Mouse (Mus musculus) kidney, embryonic 14.5 days (tissue): ENCODE data around the gene Cgref1. TPM values are rescaled to one million over a fixed set of nuclear protein-coding genes. Genes with fewer than 3 reads are reported as not detected.

Experiments used
- ATAC-seq: fragments of 200-750 bp; cut with Nextera tagmentation; 2 replicates; pipeline ENCODE4 v1.8.0; 2017; ENCODE audit warnings: moderate number of reproducible peaks, mild to moderate bottlenecking, moderate TSS enrichment, moderate library complexity; ENCODE audit not compliant: low FRiP score, low TSS enrichment
- H3K27ac ChIP-seq: fragments of 300-500 bp; sonication (generic); 2 replicates; pipeline ENCODE4 v1.5.1; 2014; ENCODE audit warnings: low read depth, mild to moderate bottlenecking, low read length, moderate library complexity, mixed read lengths
- H3K27me3 ChIP-seq: fragments of 300-500 bp; sonication (generic); 2 replicates; pipeline ENCODE4 v1.6.1; 2014; ENCODE audit warnings: mild to moderate bottlenecking, low read length; ENCODE audit not compliant: control insufficient read depth, insufficient read depth
- H3K36me3 ChIP-seq: fragments of 300-500 bp; sonication (generic); 2 replicates; pipeline ENCODE4 v1.6.1; 2014; ENCODE audit warnings: low read length, mixed read lengths; ENCODE audit not compliant: control insufficient read depth, insufficient read depth
- H3K4me1 ChIP-seq: fragments of 300-500 bp; sonication (generic); 2 replicates; pipeline ENCODE4 v1.6.1; 2014; ENCODE audit warnings: low read length, mixed read lengths; ENCODE audit not compliant: control insufficient read depth, insufficient read depth
- H3K4me2 ChIP-seq: fragments of 300-500 bp; sonication (generic); replicated peaks from 2 replicates; pipeline ENCODE4 v1.6.1; 2014; ENCODE audit warnings: low read depth, mild to moderate bottlenecking, low read length
- H3K4me3 ChIP-seq: fragments of 300-500 bp; sonication (generic); 2 replicates; pipeline ENCODE4 v1.5.1; 2014; ENCODE audit warnings: mild to moderate bottlenecking, low read length
- H3K9ac ChIP-seq: fragments of 300-500 bp; sonication (generic); 2 replicates; pipeline ENCODE4 v1.6.1; 2014; ENCODE audit warnings: low read depth, mild to moderate bottlenecking, low read length, moderate library complexity
- H3K9me3 ChIP-seq: fragments of 300-500 bp; sonication (generic); 2 replicates; pipeline ENCODE4 v1.6.1; 2016; ENCODE audit warnings: low read length; ENCODE audit not compliant: control insufficient read depth
- WGBS: fragments of 180-500 bp; shearing (Covaris S2); extraction: QIAGEN DNeasy Blood & Tissue Kit; methylation state at CpG from one replicate; pipeline ENCODE4 v1.1.7; 2014; 5-methylcytosine and 5-hydroxymethylcytosine counted together
- polyA plus RNA-seq: library from polyadenylated mRNA; unstranded; fragments of >200 nt; fragmentation: Nextera tagmentation; extraction: Ambion mirVana; gene quantifications from 2 replicates; pipeline ENCODE4 v1.2.1, GENCODE M21; 2014

Gene Cgref1
- polyA plus RNA-seq, 1 experiment from 2014 or later: 10.4 TPM

GRCm38 (mm10) chr5:30909300-30909659 is 36.1 kb downstream of the Cgref1 start:
- 18% methylated on average over 7 of the region's 7 CpGs for WGBS
- no peak for ATAC-seq
- no peaks in the 10 kb centered on the region for H3K27me3 ChIP-seq
- H3K4me2 ChIP-seq: peak overlapping the region; percentile 94; the same call in 1 of the 2 replicates
- no peaks in the 10 kb centered on the region for H3K9me3 ChIP-seq
- H3K9ac ChIP-seq: peak overlapping the region; percentile 86; the same call in 1 of the 2 replicates
- no peak overlapping the region for H3K4me3 ChIP-seq
- H3K36me3 ChIP-seq: peaks cover 20% of the 10 kb centered on the region
- peak overlapping the region; percentile 98 for H3K27ac ChIP-seq
- peaks cover 68% of the 10 kb centered on the region for H3K4me1 ChIP-seq

GRCm38 (mm10) chr5:30908426-30909299 is 36.7 kb downstream of the Cgref1 start:
- H3K27ac ChIP-seq: peak overlapping the region; percentile 98

GRCm38 (mm10) chr5:30907413-30908059 is 37.9 kb downstream of the Cgref1 start, which contains the start of gene Ost4:
Gene Ost4 (minus strand): TSS chr5:30907788.
- peaks cover 34% of the 10 kb centered on the region for H3K36me3 ChIP-seq
- peak within 1 kb of the TSS; percentile 75 for H3K4me3 ChIP-seq
- H3K9me3 ChIP-seq: no peaks in the 10 kb centered on the region
- H3K9ac ChIP-seq: peak within 1 kb of the TSS; percentile 86
- H3K27ac ChIP-seq: peak within 1 kb of the TSS; percentile 98
- ATAC-seq: peak; percentile 92
- WGBS: under 1% methylated on average over 53 of the region's 58 CpGs
- H3K4me1 ChIP-seq: peaks cover 54% of the 10 kb centered on the region
- peak within 1 kb of the TSS; percentile 94 for H3K4me2 ChIP-seq
- no peaks in the 10 kb centered on the region for H3K27me3 ChIP-seq

More at GRCm38 (mm10) chr5:30908426-30909299, 36.7 kb downstream of the Cgref1 start:
- Histone ChIP-seq H3K4me3 (peak overlapping the region; percentile 75), H3K27me3 (no peaks in the 10 kb centered on the region), H3K9me3 (no peaks in the 10 kb centered on the region), H3K36me3 (peaks cover 26% of the 10 kb centered on the region), H3K9ac (peak overlapping the region; percentile 86), H3K4me1 (peaks cover 62% of the 10 kb centered on the region), H3K4me2 (peak overlapping the region; percentile 94)
- 29% methylated on average over 13 of the region's 13 CpGs for WGBS
- peak; percentile 14; the same call in 1 of the 2 replicates for ATAC-seq

- Histone ChIP-seq H3K9ac (no peak overlapping the region), H3K4me1 (peaks cover 17% of the 10 kb centered on the region), H3K36me3 (peaks cover 76% of the 10 kb centered on the region), H3K27ac (no peak overlapping the region), H3K9me3 (no peaks in the 10 kb centered on the region), H3K4me2 (no peak overlapping the region), H3K4me3 (no peak overlapping the region), H3K27me3 (no peaks in the 10 kb centered on the region)
- no peak for ATAC-seq
- 88% methylated on average over 5 of the region's 5 CpGs for WGBS
Measured at GRCm38 (mm10) chr5:30901860-30902259, 43.5 kb downstream of the Cgref1 start.

GRCm38 (mm10) chr5:30890375-30890774 is 55.0 kb downstream of the Cgref1 start:
- no peaks in the 10 kb centered on the region for H3K27me3 ChIP-seq
- peak overlapping the region; percentile 96; the same call in 1 of the 2 replicates for H3K27ac ChIP-seq
- H3K4me3 ChIP-seq: peak overlapping the region; percentile 80
- peaks cover 14% of the 10 kb centered on the region for H3K4me1 ChIP-seq
- no peaks in the 10 kb centered on the region for H3K9me3 ChIP-seq
- H3K4me2 ChIP-seq: peak overlapping the region; percentile 90
- ATAC-seq: no peak
- WGBS: 63% methylated on average over 7 of the region's 7 CpGs
- peak overlapping the region; percentile 84; the same call in 1 of the 2 replicates for H3K9ac ChIP-seq
- peaks cover 42% of the 10 kb centered on the region for H3K36me3 ChIP-seq

- under 1% methylated on average over 28 of the region's 42 CpGs for WGBS
- H3K4me1 ChIP-seq: peaks cover 14% of the 10 kb centered on the region
Measured at GRCm38 (mm10) chr5:30889088-30889754, 56.2 kb downstream of the Cgref1 start.

GRCm38 (mm10) chr5:30888337-30889087 is 56.9 kb downstream of the Cgref1 start, which contains the start of gene Agbl5:
Gene Agbl5 (plus strand): TSS chr5:30888694.
- Histone ChIP-seq H3K4me2 (peak within 1 kb of the TSS; percentile 90), H3K36me3 (peaks cover 23% of the 10 kb centered on the region), H3K9ac (peak within 1 kb of the TSS; percentile 84), H3K4me1 (peaks cover 14% of the 10 kb centered on the region), H3K27me3 (no peaks in the 10 kb centered on the region), H3K27ac (peak within 1 kb of the TSS; percentile 96), H3K4me3 (peak within 1 kb of the TSS; percentile 80), H3K9me3 (no peaks in the 10 kb centered on the region)
- WGBS: under 1% methylated on average over 41 of the region's 42 CpGs
- ATAC-seq: peak; percentile 94

More at GRCm38 (mm10) chr5:30889088-30889754, 56.2 kb downstream of the Cgref1 start:
- peak overlapping the region; percentile 80 for H3K4me3 ChIP-seq
- no peaks in the 10 kb centered on the region for H3K27me3 ChIP-seq
- ATAC-seq: peak; percentile 18; the same call in 1 of the 2 replicates
- peak overlapping the region; percentile 96 for H3K27ac ChIP-seq
- H3K9ac ChIP-seq: peak overlapping the region; percentile 84
- H3K9me3 ChIP-seq: no peaks in the 10 kb centered on the region
- peaks cover 31% of the 10 kb centered on the region for H3K36me3 ChIP-seq
- H3K4me2 ChIP-seq: peak overlapping the region; percentile 90

GRCm38 (mm10) chr5:30887858-30888336 is 57.5 kb downstream of the Cgref1 start:
- Histone ChIP-seq H3K27ac (peak overlapping the region; percentile 96), H3K9me3 (no peaks in the 10 kb centered on the region), H3K27me3 (no peaks in the 10 kb centered on the region), H3K9ac (peak overlapping the region; percentile 72), H3K36me3 (peaks cover 17% of the 10 kb centered on the region), H3K4me1 (peaks cover 14% of the 10 kb centered on the region), H3K4me2 (peak overlapping the region; percentile 90), H3K4me3 (peak overlapping the region; percentile 80)
- WGBS: under 1% methylated on average over 28 of the region's 28 CpGs
- peak; percentile 88 for ATAC-seq
